Mouse (Mus musculus) liver, embryonic 11.5 days (tissue): ENCODE measurements around the gene Kbtbd12. TPM values are rescaled to one million over a fixed set of nuclear protein-coding genes. Genes with fewer than 3 reads are reported as not detected.

ENCODE experiments used
- ATAC-seq: fragments of 200-750 bp; cut with Nextera tagmentation; replicated peaks from 2 replicates; pipeline ENCODE4 v1.8.0; 2017; ENCODE audit warnings: moderate number of reproducible peaks, mild to moderate bottlenecking, moderate TSS enrichment, moderate library complexity; ENCODE audit not compliant: low FRiP score
- DNase-seq: peaks from one replicate; pipeline ENCODE4 v3.0.0-alpha.2; 2017; ENCODE audit warnings: low spot score
- H3K27ac ChIP-seq: fragments of 300-500 bp; sonication (generic); 2 replicates; pipeline ENCODE4 v1.5.1; 2014; ENCODE audit warnings: mild to moderate bottlenecking, low read depth, low read length, control low read depth
- H3K27me3 ChIP-seq: fragments of 300-500 bp; sonication (generic); replicated peaks from 2 replicates; pipeline ENCODE4 v1.6.1; 2014; ENCODE audit warnings: low read length, mixed read lengths; ENCODE audit not compliant: control insufficient read depth, insufficient read depth
- H3K36me3 ChIP-seq: fragments of 300-500 bp; sonication (generic); 2 replicates; pipeline ENCODE4 v1.6.1; 2014; ENCODE audit warnings: mild to moderate bottlenecking, low read length, moderate library complexity, mixed read lengths; ENCODE audit not compliant: control insufficient read depth, insufficient read depth
- H3K4me1 ChIP-seq: fragments of 300-500 bp; sonication (generic); replicated peaks from 2 replicates; pipeline ENCODE4 v1.6.1; 2014; ENCODE audit warnings: low read length, mixed read lengths; ENCODE audit not compliant: control insufficient read depth, insufficient read depth
- H3K4me2 ChIP-seq: fragments of 300-500 bp; sonication (generic); 2 replicates; pipeline ENCODE4 v1.6.1; 2014; ENCODE audit warnings: mild to moderate bottlenecking, control low read depth, moderate library complexity
- H3K4me3 ChIP-seq: fragments of 300-500 bp; sonication (generic); 2 replicates; pipeline ENCODE4 v1.5.1; 2014; ENCODE audit warnings: low read depth, low read length, control low read depth
- H3K9ac ChIP-seq: fragments of 300-500 bp; sonication (generic); 2 replicates; pipeline ENCODE4 v1.6.1; 2014; ENCODE audit warnings: low read depth, low read length, control low read depth
- H3K9me3 ChIP-seq: fragments of 300-500 bp; sonication (generic); 2 replicates; pipeline ENCODE4 v1.6.1; 2016; ENCODE audit warnings: low read length, inconsistent platforms, mixed read lengths; ENCODE audit not compliant: control insufficient read depth
- WGBS: fragments of 180-500 bp; shearing (Covaris S2); extraction: QIAGEN DNeasy Blood & Tissue Kit; methylation state at CpG from one replicate; pipeline ENCODE4 v1.1.7; 2014; 5-methylcytosine and 5-hydroxymethylcytosine counted together
- polyA plus RNA-seq: library from polyadenylated mRNA; unstranded; fragments of >200 nt; fragmentation: Nextera tagmentation; extraction: Ambion mirVana; gene quantifications from 2 replicates; pipeline ENCODE4 v1.2.1, GENCODE M21; 2014

Kbtbd12 gene
- 0.12 and 0.52 TPM in 2 replicates for polyA plus RNA-seq

GRCm38 (mm10) chr6:88637611-88638301 lies at the start of gene Kbtbd12:
Gene Kbtbd12, minus strand, starts transcription at chr6:88637950.
- Histone ChIP-seq H3K9me3 (no peaks in the 10 kb centered on the region), H3K36me3 (no peaks in the 10 kb centered on the region), H3K9ac (no peak within 1 kb of the TSS), H3K4me2 (no peak within 1 kb of the TSS), H3K4me1 (peaks cover 12% of the 10 kb centered on the region), H3K4me3 (no peak within 1 kb of the TSS), H3K27ac (no peak within 1 kb of the TSS), H3K27me3 (no peaks in the 10 kb centered on the region)
- WGBS = 88% methylated on average over 5 of the region's 5 CpGs
- DNase-seq (no peak), ATAC-seq (no peak)

GRCm38 (mm10) chr6:88683380-88684053 lies 45.8 kb upstream of the Kbtbd12 start:
- Histone ChIP-seq H3K27me3 (0 out of 2 replicates have a peak, but pooled peaks cover 2% of the 10 kb centered on the region), H3K4me1 (no peaks in the 10 kb centered on the region), H3K36me3 (no peaks in the 10 kb centered on the region), H3K4me3 (no peak overlapping the region), H3K27ac (no peak overlapping the region), H3K9ac (no peak overlapping the region), H3K4me2 (no peak overlapping the region), H3K9me3 (no peaks in the 10 kb centered on the region)
- ATAC-seq (no peak), DNase-seq (no peak)
- 68% methylated on average over 7 of the region's 7 CpGs for WGBS

- whole genome bisulfite sequencing = 85% methylated on average over 3 of the region's 3 CpGs
- ATAC-seq = no peak
- H3K9me3 ChIP-seq = no peaks in the 10 kb centered on the region
- H3K27ac ChIP-seq = no peak overlapping the region
- H3K9ac ChIP-seq = no peak overlapping the region
- no peak for DNase-seq
- no peaks in the 10 kb centered on the region for H3K4me1 ChIP-seq
- peaks cover 2% of the 10 kb centered on the region; the same call in 1 of the 2 replicates for H3K27me3 ChIP-seq
- H3K36me3 ChIP-seq = no peaks in the 10 kb centered on the region
- H3K4me3 ChIP-seq = no peak overlapping the region
- H3K4me2 ChIP-seq = no peak overlapping the region
Measured at GRCm38 (mm10) chr6:88681026-88681425, 43.3 kb upstream of the Kbtbd12 start.

DNA sequence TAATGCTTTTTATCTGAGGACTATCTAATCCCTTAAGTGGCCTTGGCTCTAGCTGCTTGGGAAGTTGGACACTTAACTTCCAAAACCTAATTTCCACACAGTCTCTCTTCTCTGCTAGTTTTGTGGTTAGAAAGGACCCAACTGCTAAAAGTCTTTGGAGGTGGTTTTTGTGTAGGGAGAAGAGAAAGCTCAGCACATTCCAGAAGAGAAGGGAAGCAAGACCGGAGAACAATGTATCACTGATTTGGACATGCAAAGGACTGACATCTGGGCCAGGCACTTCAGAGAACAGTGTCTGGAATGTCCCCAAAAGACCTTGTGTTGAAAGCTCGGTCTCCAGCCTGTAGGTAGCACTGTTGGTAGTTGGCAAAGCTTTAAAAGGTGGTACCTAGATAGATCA lies 40.0 kb upstream of the Kbtbd12 start:
- Histone ChIP-seq H3K36me3 (no peaks in the 10 kb centered on the region), H3K4me3 (no peak overlapping the region), H3K27me3 (peaks cover 2% of the 10 kb centered on the region; the same call in 1 of the 2 replicates), H3K9ac (no peak overlapping the region), H3K27ac (no peak overlapping the region), H3K4me2 (no peak overlapping the region), H3K9me3 (no peaks in the 10 kb centered on the region), H3K4me1 (no peaks in the 10 kb centered on the region)
- WGBS = 59% methylated on average over 2 of the region's 2 CpGs
- ATAC-seq (no peak), DNase-seq (no peak)

DNA sequence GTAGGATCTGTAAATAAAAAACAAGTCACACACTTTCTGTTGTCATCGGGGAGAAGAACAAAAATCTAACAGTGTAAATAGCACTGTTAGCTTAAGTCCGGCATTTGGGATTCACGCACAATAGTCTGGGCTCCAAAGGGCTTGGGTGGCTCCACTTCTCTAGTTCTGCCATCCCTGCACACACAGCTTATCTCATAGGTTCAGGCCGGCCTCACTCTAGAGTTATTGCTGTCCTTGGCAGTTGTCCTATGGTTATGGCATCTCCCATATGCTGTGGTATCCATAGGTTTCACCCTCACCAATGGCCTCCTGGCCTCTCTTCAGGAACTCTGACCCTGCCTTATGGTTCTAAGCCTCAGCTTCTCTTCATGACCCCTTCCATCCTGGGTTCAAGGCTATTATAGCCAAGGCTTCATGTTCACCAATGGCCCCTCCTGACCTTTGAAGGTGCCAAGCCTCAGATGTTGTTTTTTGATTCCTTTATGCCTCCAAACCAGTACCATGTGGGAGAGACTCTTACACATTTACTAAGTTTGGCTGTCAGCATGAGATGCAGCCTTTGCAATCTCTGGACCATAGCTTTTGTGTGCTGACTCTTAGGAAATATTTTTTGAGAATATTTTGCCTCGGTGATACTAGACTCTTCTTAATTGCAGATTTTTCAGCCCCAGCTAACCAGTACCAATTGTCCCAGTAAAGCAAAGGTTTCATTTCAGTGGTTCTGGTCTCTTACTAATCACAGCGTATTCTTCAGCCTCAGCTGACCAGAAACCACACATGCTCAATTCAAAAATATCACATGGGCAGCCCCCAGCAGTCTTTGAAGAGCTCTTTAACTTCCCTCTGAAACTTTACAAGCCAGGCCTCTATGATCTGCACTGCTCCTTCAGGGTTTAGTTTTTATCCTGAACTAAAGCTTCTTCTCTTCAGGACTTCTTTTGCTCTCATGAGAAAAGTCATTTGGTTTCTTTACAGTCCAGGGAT lies 39.3 kb upstream of the Kbtbd12 start:
- ATAC-seq = no peak
- DNase-seq = no peak
- Histone ChIP-seq H3K4me1 (no peaks in the 10 kb centered on the region), H3K9ac (no peak overlapping the region), H3K27ac (no peak overlapping the region), H3K4me3 (no peak overlapping the region), H3K4me2 (no peak overlapping the region), H3K27me3 (peaks cover 2% of the 10 kb centered on the region; the same call in 1 of the 2 replicates), H3K36me3 (no peaks in the 10 kb centered on the region), H3K9me3 (no peaks in the 10 kb centered on the region)
- 84% methylated on average over 6 of the region's 6 CpGs for WGBS

- Histone ChIP-seq H3K36me3 (no peaks in the 10 kb centered on the region), H3K27ac (no peak overlapping the region), H3K4me3 (no peak overlapping the region), H3K9me3 (no peaks in the 10 kb centered on the region), H3K9ac (no peak overlapping the region), H3K4me1 (no peaks in the 10 kb centered on the region), H3K4me2 (no peak overlapping the region), H3K27me3 (peaks cover 2% of the 10 kb centered on the region; the same call in 1 of the 2 replicates)
- WGBS = 80% methylated on average over 2 of the region's 2 CpGs
- no peak for ATAC-seq
- DNase-seq = no peak
Measured at GRCm38 (mm10) chr6:88675815-88676214, 38.1 kb upstream of the Kbtbd12 start.

- no peak overlapping the region for H3K4me3 ChIP-seq
- no peaks in the 10 kb centered on the region for H3K27me3 ChIP-seq
- WGBS = 71% methylated on average over 3 of the region's 3 CpGs
- H3K27ac ChIP-seq = no peak overlapping the region
- H3K36me3 ChIP-seq = no peaks in the 10 kb centered on the region
- ATAC-seq = no peak
- no peak overlapping the region for H3K4me2 ChIP-seq
- DNase-seq = no peak
- H3K9me3 ChIP-seq = no peaks in the 10 kb centered on the region
- H3K9ac ChIP-seq = no peak overlapping the region
- H3K4me1 ChIP-seq = no peaks in the 10 kb centered on the region
Measured at GRCm38 (mm10) chr6:88662284-88662683, 24.5 kb upstream of the Kbtbd12 start.

- Histone ChIP-seq H3K9me3 (no peaks in the 10 kb centered on the region), H3K27ac (no peak overlapping the region), H3K36me3 (no peaks in the 10 kb centered on the region), H3K4me3 (no peak overlapping the region), H3K9ac (no peak overlapping the region), H3K4me2 (no peak overlapping the region), H3K4me1 (no peaks in the 10 kb centered on the region), H3K27me3 (no peaks in the 10 kb centered on the region)
- WGBS = 57% methylated on average over 2 of the region's 2 CpGs
- DNase-seq = no peak
- ATAC-seq = no peak
Measured at GRCm38 (mm10) chr6:88661696-88662095, 23.9 kb upstream of the Kbtbd12 start.
